Mouse (Mus musculus) right cerebral cortex, postnatal 10 days (tissue): Measurements from ENCODE around the gene Lgmn.

Source experiments
- DNase-seq, 2 experiments: peaks; one replicate each; pipeline ENCODE4 v3.0.0; 2021; ENCODE audit warnings: low spot score in 2 of 2

The Lgmn gene

DNA sequence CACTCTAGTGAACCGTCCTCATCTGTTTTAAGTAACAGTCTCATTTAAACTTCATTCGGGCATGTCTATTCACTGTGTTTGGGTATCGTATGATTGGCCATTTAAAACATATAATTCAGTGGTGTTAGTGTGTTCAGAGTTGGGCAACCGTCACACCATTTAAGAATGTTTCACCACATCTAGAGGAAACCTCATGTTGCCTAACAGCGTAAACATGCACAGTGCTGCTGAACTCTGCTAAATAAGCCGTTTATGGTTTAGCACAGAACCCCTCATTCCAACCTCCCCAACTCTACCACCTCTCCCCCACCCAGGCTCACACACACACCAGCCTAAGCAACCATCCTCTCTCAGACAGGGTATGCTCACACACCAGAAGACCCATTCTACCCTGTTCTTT, 91.2 kb downstream of the Lgmn start:
- no peak for DNase-seq

DNA sequence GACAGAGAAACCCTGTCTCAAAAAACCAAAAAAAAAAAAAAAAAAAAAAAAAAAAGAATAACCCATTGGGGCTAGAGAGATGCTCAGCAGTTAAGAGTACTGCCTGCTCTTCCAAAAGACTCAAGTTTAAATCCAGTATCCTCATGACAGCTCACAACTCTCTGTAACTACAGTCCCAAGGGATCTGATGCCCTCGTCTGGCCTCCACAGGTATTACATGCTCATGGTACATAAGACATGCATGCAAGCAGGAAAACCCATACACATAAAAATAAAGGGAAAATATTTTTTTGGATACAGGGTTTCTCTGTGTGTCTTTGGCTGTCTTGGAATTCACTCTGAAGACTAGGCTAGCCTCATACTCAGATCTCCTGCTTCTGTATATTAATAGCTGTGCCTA, 93.1 kb downstream of the Lgmn start:
- peak in 1 of 2 experiments; percentile 61 for DNase-seq

GRCm38 (mm10) chr12:102345031-102345815, 94.4 kb downstream of the Lgmn start:
- DNase-seq, result no peak
